ENCODE assay signal across 8 mouse cellular contexts in the genomic region with DNA sequence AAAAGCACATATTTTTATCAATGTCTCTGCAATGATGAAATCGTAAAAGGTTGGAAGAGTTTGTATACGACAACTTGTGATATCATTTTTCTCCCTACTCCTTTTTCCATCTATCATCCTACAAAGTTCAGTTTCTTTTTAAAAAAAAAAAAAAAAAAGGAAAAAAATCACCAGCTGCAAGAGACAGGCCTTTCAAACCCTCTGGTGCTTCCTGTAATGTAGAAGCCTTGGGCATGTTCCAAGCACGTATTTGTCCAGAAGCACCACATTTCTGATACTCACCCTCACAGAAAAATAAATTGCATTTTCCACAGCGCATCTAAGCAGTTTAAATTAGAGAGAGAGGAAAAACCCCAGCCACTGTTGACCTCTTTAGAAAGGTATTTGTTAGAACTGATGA. TPM values are rescaled to one million over a fixed set of nuclear protein-coding genes. Genes with fewer than 3 reads are reported as not detected.
DNase-seq lines count a peak whose midpoint lies in the region; ATAC-seq and TF ChIP-seq lines count a peak whose summit lies in the region.

No protein-coding gene starts in this region.

- no peak overlapping the region for H3K27ac ChIP-seq in heart, embryonic 13.5 days (replicated peaks)
- H3K27ac ChIP-seq in ES-E14 (ENCODE audit: insufficient read depth, low read depth, low read length, poor library complexity, severe bottlenecking) (no peak overlapping the region; the same call in 1 of the 2 replicates), macrophage (peak overlapping the region; percentile 92)
- H3K27ac ChIP-seq in forebrain, embryonic 16.5 days (ENCODE audit: low read length) = no peak overlapping the region; the same call in 1 of the 2 replicates

- no peaks in the 10 kb centered on the region for H3K9me3 ChIP-seq in heart, embryonic 13.5 days
- no peaks in the 10 kb centered on the region for H3K9me3 ChIP-seq in ES-E14 (ENCODE audit: control insufficient read depth, insufficient read depth, low read depth, low read length)
- no peaks in the 10 kb centered on the region for H3K9me3 ChIP-seq in forebrain, embryonic 16.5 days (ENCODE audit: control insufficient read depth, low read length)

- peaks cover 17% of the 10 kb centered on the region for H3K4me1 ChIP-seq in heart, embryonic 13.5 days
- H3K4me1 ChIP-seq in ES-E14 (ENCODE audit: control insufficient read depth in 2 of 2, insufficient read depth in 2 of 2, low read length in 2 of 2, poor library complexity in 1 of 2) = 0 out of 4 replicates have a peak, but pooled peaks cover 0 to 3% of the 10 kb centered on the region in 2 experiments
- peaks cover 13% of the 10 kb centered on the region for H3K4me1 ChIP-seq in forebrain, embryonic 16.5 days (replicated peaks; ENCODE audit: control insufficient read depth, insufficient read depth, low read length)

- H3K9ac ChIP-seq in heart, embryonic 13.5 days = peak overlapping the region; percentile 93
- peak overlapping the region; percentile 94; the same call in 1 of the 2 replicates for H3K9ac ChIP-seq in ES-E14 (ENCODE audit: insufficient read depth, low read depth, low read length, poor library complexity, severe bottlenecking)
- H3K9ac ChIP-seq in forebrain, embryonic 16.5 days (replicated peaks; ENCODE audit: low read depth, low read length) = no peak overlapping the region

- ATAC-seq in heart, embryonic 13.5 days (ENCODE audit: extremely low read depth, insufficient number of reproducible peaks, low FRiP score, low TSS enrichment) = no peak
- ATAC-seq in forebrain, embryonic 16.5 days = no peak
- no peak for ATAC-seq in megakaryocyte-erythroid progenitor cell, adult 5-6 weeks (replicated peaks; ENCODE audit: low FRiP score, low TSS enrichment, poor library complexity, severe bottlenecking)
- no peak for ATAC-seq in activated CD4-positive, CD25-positive, alpha-beta regulatory T cell, adult 4 months

- H3K36me3 ChIP-seq in heart, embryonic 13.5 days = peaks cover 32% of the 10 kb centered on the region
- H3K36me3 ChIP-seq in ES-E14 (ENCODE audit: control insufficient read depth, insufficient read depth, low read length, poor library complexity, severe bottlenecking) (peaks cover 12% of the 10 kb centered on the region; the same call in 1 of the 2 replicates), macrophage (ENCODE audit: inconsistent target) (peaks cover 7% of the 10 kb centered on the region; the same call in 1 of the 2 replicates)
- peaks cover 6% of the 10 kb centered on the region for H3K36me3 ChIP-seq in forebrain, embryonic 16.5 days (ENCODE audit: control insufficient read depth, insufficient read depth)

- peaks cover 77% of the 10 kb centered on the region for H3K79me2 ChIP-seq in macrophage (ENCODE audit: inconsistent target)

- H3K27me3 ChIP-seq in heart, embryonic 13.5 days (replicated peaks) = no peaks in the 10 kb centered on the region
- no peaks in the 10 kb centered on the region for H3K27me3 ChIP-seq in forebrain, embryonic 16.5 days (replicated peaks; ENCODE audit: control insufficient read depth, insufficient read depth, low read length)

- in situ Hi-C loops in ES-E14 (cut with MboI; ENCODE audit: low sequenced_read_pairs in 2 of 2, unreplicated experiment in 2 of 2) = no loop called here

- H3K4me3 ChIP-seq in heart, embryonic 13.5 days = peak overlapping the region; percentile 89
- peak overlapping the region; percentile 79 to 97 for H3K4me3 ChIP-seq in ES-E14 (ENCODE audit: insufficient read depth in 1 of 2, low read depth in 1 of 2, low read length in 2 of 2, poor library complexity in 1 of 2, severe bottlenecking in 1 of 2)
- H3K4me3 ChIP-seq in forebrain, embryonic 16.5 days (replicated peaks; ENCODE audit: low read length) = peak overlapping the region; percentile 78
- peak overlapping the region; percentile 94 for H3K4me3 ChIP-seq in macrophage (ENCODE audit: inconsistent target)

- 22% methylated on average over 4 of the region's 4 CpGs for WGBS in heart, embryonic 13.5 days
- WGBS in forebrain, embryonic 16.5 days = 31% methylated on average over 4 of the region's 4 CpGs
- 10% methylated on average over 4 of the region's 4 CpGs for WGBS in macrophage (ENCODE audit: missing documents)

- no peak for DNase-seq in heart, adult 9 months (ENCODE audit: low spot score in 2 of 2)
- no peak for DNase-seq in ES-E14 (ENCODE audit: low read depth, low spot score)
- no peak for DNase-seq in thymus, adult 18-20 months

- peak overlapping the region; percentile 78 for H3K4me2 ChIP-seq in heart, embryonic 13.5 days
- H3K4me2 ChIP-seq in forebrain, embryonic 16.5 days (ENCODE audit: low read length) = peak overlapping the region; percentile 66

TF ChIP-seq in ES-E14, 5 proteins besides CTCF, POLR2A, EP300 and RAD21:
- no peak for TF ChIP-seq ZNF384 (IDR thresholded peaks at IDR 0.05; ENCODE audit: low read depth, low read length)
- TF ChIP-seq HCFC1 (IDR thresholded peaks at IDR 0.05; ENCODE audit: borderline replicate concordance, insufficient read depth, low read length) = no peak

RNA-seq across cellular contexts. Expression of a gene that starts 0.9 kb away (rescaled TPM):
- polyA plus RNA-seq in heart, embryonic 13.5 days (2015; fragmentation: Nextera tagmentation; extraction: Ambion mirVana) = 184 and 186 TPM in 2 replicates
- total RNA-seq in ES-E14 (2012; rRNA removed) = 121 and 147 TPM in 2 replicates
- 294 and 308 TPM in 2 replicates for polyA plus RNA-seq in forebrain, embryonic 16.5 days (2015; fragmentation: Nextera tagmentation; extraction: Ambion mirVana)
- 100 to 1,000 TPM in 12 of 26 experiments, 10 to 100 TPM in 14; 20.8 to 156 (median 87.9) TPM for total RNA-seq in macrophage (2018; cell fraction: chromatin; rRNA removed)
- total RNA-seq in macrophage (2018; cell fraction: cytosol; rRNA removed) = 100 to 1,000 TPM in 1 of 26 experiments, 10 to 100 TPM in 25; 51.2 to 100 (median 72.8) TPM
- total RNA-seq in macrophage (2018; cell fraction: nucleus; rRNA removed) = 100 to 1,000 TPM in 1 of 26 experiments, 10 to 100 TPM in 25; 28.8 to 107 (median 67.8) TPM
- 56.0 to 70.6 TPM (median 63.8 TPM) in 3 replicates for polyA plus RNA-seq in macrophage (2018)
- 133 and 135 TPM in 2 replicates for total RNA-seq in megakaryocyte-erythroid progenitor cell, adult 5-6 weeks (2014; fragmentation: Nextera tagmentation)
- 112 and 153 TPM in 2 replicates for total RNA-seq in megakaryocyte-erythroid progenitor cell, adult 5-6 weeks (2017)
- polyA plus RNA-seq in activated CD4-positive, CD25-positive, alpha-beta regulatory T cell, adult 4 months (2017; shearing (Covaris generic)) = 100 to 1,000 TPM; 159 to 183 TPM

RNA-seq across cellular contexts. Expression of a gene that starts 1.0 kb away (rescaled TPM):
- 59.8 and 69.0 TPM in 2 replicates for polyA plus RNA-seq in heart, embryonic 13.5 days (2015; fragmentation: Nextera tagmentation; extraction: Ambion mirVana)
- total RNA-seq in ES-E14 (2012; rRNA removed) = 54.4 and 67.8 TPM in 2 replicates
- 31.3 and 33.8 TPM in 2 replicates for polyA plus RNA-seq in forebrain, embryonic 16.5 days (2015; fragmentation: Nextera tagmentation; extraction: Ambion mirVana)
- 10 to 100 TPM in 15 of 26 experiments, 1 to 10 TPM in 11; 1.7 to 37.9 (median 12.4) TPM for total RNA-seq in macrophage (2018; cell fraction: chromatin; rRNA removed)
- total RNA-seq in macrophage (2018; cell fraction: cytosol; rRNA removed) = 10 to 100 TPM; 11.0 to 23.7 (median 16.6) TPM
- total RNA-seq in macrophage (2018; cell fraction: nucleus; rRNA removed) = 10 to 100 TPM in 14 of 26 experiments, 1 to 10 TPM in 12; 3.5 to 34.3 (median 10.7) TPM
- 10.6 to 29.8 TPM (median 12.1 TPM) in 3 replicates for polyA plus RNA-seq in macrophage (2018)
- 82.3 and 98.2 TPM in 2 replicates for total RNA-seq in megakaryocyte-erythroid progenitor cell, adult 5-6 weeks (2014; fragmentation: Nextera tagmentation)
- total RNA-seq in megakaryocyte-erythroid progenitor cell, adult 5-6 weeks (2017) = 78.9 and 87.9 TPM in 2 replicates
- polyA plus RNA-seq in activated CD4-positive, CD25-positive, alpha-beta regulatory T cell, adult 4 months (2017; shearing (Covaris generic)) = 10 to 100 TPM; 52.1 to 59.6 TPM

RNA-seq across cellular contexts. Expression of a gene that starts 16.9 kb away (rescaled TPM):
- 0.44 and 0.85 TPM in 2 replicates for polyA plus RNA-seq in heart, embryonic 13.5 days (2015; fragmentation: Nextera tagmentation; extraction: Ambion mirVana)
- total RNA-seq in ES-E14 (2012; rRNA removed) = 1.7 and 3.0 TPM in 2 replicates
- 1.4 and 1.9 TPM in 2 replicates for polyA plus RNA-seq in forebrain, embryonic 16.5 days (2015; fragmentation: Nextera tagmentation; extraction: Ambion mirVana)
- total RNA-seq in macrophage (2018; cell fraction: chromatin; rRNA removed) = 1 to 10 TPM in 3 of 26 experiments, not detected in 23; 1.3 to 2.7 (median 1.5) TPM
- under 1 TPM in 2 of 26 experiments, not detected in 24; 0.24 to 0.26 TPM for total RNA-seq in macrophage (2018; cell fraction: cytosol; rRNA removed)
- 1 to 10 TPM in 4 of 26 experiments, not detected in 22; 1.1 to 2.3 (median 1.7) TPM for total RNA-seq in macrophage (2018; cell fraction: nucleus; rRNA removed)
- 0.38 to 0.52 TPM in 2 of 3 replicates, not detected in the other for polyA plus RNA-seq in macrophage (2018)
- not detected in 2 replicates for total RNA-seq in megakaryocyte-erythroid progenitor cell, adult 5-6 weeks (2014; fragmentation: Nextera tagmentation)
- not detected in 2 replicates for total RNA-seq in megakaryocyte-erythroid progenitor cell, adult 5-6 weeks (2017)
- 1 to 10 TPM in 1 of 2 experiments, under 1 TPM in 1; 0.97 to 1.0 TPM for polyA plus RNA-seq in activated CD4-positive, CD25-positive, alpha-beta regulatory T cell, adult 4 months (2017; shearing (Covaris generic))

RNA-seq across cellular contexts. Expression of a gene that starts 49.4 kb away (rescaled TPM):
- 49.2 and 50.0 TPM in 2 replicates for polyA plus RNA-seq in heart, embryonic 13.5 days (2015; fragmentation: Nextera tagmentation; extraction: Ambion mirVana)
- total RNA-seq in ES-E14 (2012; rRNA removed) = 56.1 and 71.1 TPM in 2 replicates
- 94.8 and 112 TPM in 2 replicates for polyA plus RNA-seq in forebrain, embryonic 16.5 days (2015; fragmentation: Nextera tagmentation; extraction: Ambion mirVana)
- total RNA-seq in macrophage (2018; cell fraction: chromatin; rRNA removed) = 100 to 1,000 TPM in 7 of 26 experiments, 10 to 100 TPM in 19; 47.5 to 141 (median 88.8) TPM
- 10 to 100 TPM in 1 of 26 experiments, 1 to 10 TPM in 25; 3.3 to 11.3 (median 5.0) TPM for total RNA-seq in macrophage (2018; cell fraction: cytosol; rRNA removed)
- total RNA-seq in macrophage (2018; cell fraction: nucleus; rRNA removed) = 100 to 1,000 TPM in 2 of 26 experiments, 10 to 100 TPM in 24; 28.3 to 114 (median 52.4) TPM
- 9.4 to 13.9 TPM (median 11.3 TPM) in 3 replicates for polyA plus RNA-seq in macrophage (2018)
- total RNA-seq in megakaryocyte-erythroid progenitor cell, adult 5-6 weeks (2014; fragmentation: Nextera tagmentation) = 38.4 and 51.5 TPM in 2 replicates
- total RNA-seq in megakaryocyte-erythroid progenitor cell, adult 5-6 weeks (2017) = 15.2 and 42.3 TPM in 2 replicates
- 10 to 100 TPM; 13.4 to 14.8 TPM for polyA plus RNA-seq in activated CD4-positive, CD25-positive, alpha-beta regulatory T cell, adult 4 months (2017; shearing (Covaris generic))
